ENCODE assay signal across 8 mouse cellular contexts in the genomic region with DNA sequence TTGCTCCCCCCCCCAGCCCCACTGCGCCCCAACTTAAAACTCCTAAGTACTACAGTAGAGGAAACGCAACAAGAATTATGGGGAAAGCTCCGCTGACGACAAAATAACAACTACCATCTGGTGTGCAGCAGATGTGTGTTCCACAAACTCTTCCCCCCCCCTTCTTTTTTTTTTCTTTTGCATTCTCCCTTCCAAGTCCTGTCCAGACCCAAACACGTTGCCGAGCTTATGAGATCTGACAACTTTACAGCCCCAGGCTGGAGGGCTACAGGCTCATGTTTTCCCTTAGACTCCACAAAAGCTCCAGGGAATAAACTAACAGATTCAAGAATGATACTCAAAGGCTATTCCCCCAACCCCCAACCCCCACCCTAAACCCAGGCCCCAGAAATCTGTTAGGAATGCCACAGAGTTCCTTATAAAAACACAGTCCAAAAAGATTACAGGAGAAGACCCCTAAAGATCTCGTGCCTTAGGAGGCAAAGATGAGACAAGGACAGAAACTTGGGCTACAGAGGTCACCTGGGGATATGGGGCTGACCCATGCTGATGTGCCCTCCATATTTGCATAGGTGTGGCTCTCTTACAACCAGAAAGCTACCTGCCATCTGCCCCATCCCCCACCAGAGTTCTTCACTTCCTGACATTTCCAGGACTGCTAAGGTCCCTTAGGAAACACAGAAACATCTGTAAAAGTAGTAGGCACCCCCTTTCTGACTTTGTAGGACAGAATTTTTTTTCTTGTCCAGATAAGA.
DNase-seq lines count a peak whose midpoint lies in the region; ATAC-seq lines count a peak whose summit lies in the region.

No protein-coding gene starts in this region.

- H3K4me2 ChIP-seq in neural tube, embryonic 11.5 days (ENCODE audit: low read depth) = no peak overlapping the region
- peak overlapping the region; percentile 25 for H3K4me2 ChIP-seq in limb, embryonic 15.5 days

- no peak overlapping the region for H3K9ac ChIP-seq in neural tube, embryonic 11.5 days (ENCODE audit: low read length)
- H3K9ac ChIP-seq in limb, embryonic 15.5 days = no peak overlapping the region

- no peaks in the 10 kb centered on the region for H3K36me3 ChIP-seq in neural tube, embryonic 11.5 days (ENCODE audit: control insufficient read depth, insufficient read depth, low read length)
- H3K36me3 ChIP-seq in limb, embryonic 15.5 days = no peaks in the 10 kb centered on the region

- H3K4me1 ChIP-seq in neural tube, embryonic 11.5 days (ENCODE audit: control insufficient read depth, insufficient read depth, low read length) = no peaks in the 10 kb centered on the region
- peaks cover 7% of the 10 kb centered on the region for H3K4me1 ChIP-seq in limb, embryonic 15.5 days

- 0 out of 2 replicates have a peak, but pooled peaks have one; percentile 35 for ATAC-seq in neural tube, embryonic 11.5 days (ENCODE audit: insufficient read depth, low FRiP score, low TSS enrichment)
- 0 out of 2 replicates have a peak, but pooled peaks have one; percentile 7 for ATAC-seq in limb, embryonic 15.5 days (ENCODE audit: insufficient number of reproducible peaks, low FRiP score, low TSS enrichment, low read depth)
- ATAC-seq in inflammation-experienced regulatory T-cells, adult 6 months = no peak

- no peak overlapping the region for H3K4me3 ChIP-seq in neural tube, embryonic 11.5 days (ENCODE audit: low read depth, low read length)
- H3K4me3 ChIP-seq in limb, embryonic 15.5 days = no peak overlapping the region

- WGBS in neural tube, embryonic 11.5 days = 28% methylated on average over 6 of the region's 7 CpGs
- 4% methylated on average over 7 of the region's 7 CpGs for WGBS in limb, embryonic 15.5 days

- H3K27me3 ChIP-seq in neural tube, embryonic 11.5 days (ENCODE audit: control insufficient read depth, insufficient read depth, low read length) = no peaks in the 10 kb centered on the region
- H3K27me3 ChIP-seq in limb, embryonic 15.5 days = no peaks in the 10 kb centered on the region

- H3K9me3 ChIP-seq in neural tube, embryonic 11.5 days (ENCODE audit: control insufficient read depth, low read length) = no peaks in the 10 kb centered on the region
- H3K9me3 ChIP-seq in limb, embryonic 15.5 days = no peaks in the 10 kb centered on the region

- no peak overlapping the region for H3K27ac ChIP-seq in neural tube, embryonic 11.5 days (ENCODE audit: low read depth, low read length)
- peak overlapping the region; percentile 65 for H3K27ac ChIP-seq in limb, embryonic 15.5 days

- peak; percentile 15 for DNase-seq in gastrocnemius, adult 18-20 months (ENCODE audit: low spot score)
- DNase-seq in gastrocnemius, postnatal 4 days (ENCODE audit: low spot score in 2 of 2) = no peak
- peak; percentile 32 for DNase-seq in neural tube, embryonic 11.5 days (ENCODE audit: low spot score)
- no peak for DNase-seq in neural tube, embryonic 10.5 days (ENCODE audit: extremely low spot score, low spot score)
- no peak for DNase-seq in cerebellum, postnatal 14 days
- no peak for DNase-seq in adrenal gland, adult 8-10 months

Comparison
In these comparisons a context has a peak if more than half of its experiments do, and no peak if none do; other contexts are left out.
1. DNase-seq: peak in gastrocnemius, adult 18-20 months (single experiment) and neural tube, embryonic 11.5 days (single experiment); none in gastrocnemius, postnatal 4 days (0 of 2), neural tube, embryonic 10.5 days (single experiment), cerebellum, postnatal 14 days (0 of 2) and adrenal gland, adult 8-10 months (single experiment).